Mouse (Mus musculus) testis, adult 2 months (tissue): ENCODE results near the gene Triobp. TPM values are rescaled to one million over a fixed set of nuclear protein-coding genes. Genes with fewer than 3 reads are reported as not detected.

ENCODE experiments used
- H3K27ac ChIP-seq: fragments of 200-500 bp; 2 replicates; pipeline ENCODE4 v1.5.1; 2012; ENCODE audit warnings: low read depth, low read length; ENCODE audit not compliant: control insufficient read depth, insufficient read depth
- H3K27me3 ChIP-seq: fragments of 200-500 bp; 2 replicates; pipeline ENCODE4 v1.6.1; 2012; ENCODE audit warnings: mild to moderate bottlenecking, low read length, moderate library complexity; ENCODE audit not compliant: control insufficient read depth, insufficient read depth
- H3K36me3 ChIP-seq: fragments of 200-500 bp; 2 replicates; pipeline ENCODE4 v1.6.1; 2012; ENCODE audit warnings: mild to moderate bottlenecking, low read length; ENCODE audit not compliant: control insufficient read depth, insufficient read depth
- H3K4me1 ChIP-seq: fragments of 200-500 bp; 2 replicates; pipeline ENCODE4 v1.6.1; 2012; ENCODE audit warnings: low read length; ENCODE audit not compliant: control insufficient read depth, insufficient read depth
- H3K4me3 ChIP-seq: fragments of 200-500 bp; 2 replicates; pipeline ENCODE4 v1.5.1; 2012; ENCODE audit warnings: low read depth, mild to moderate bottlenecking, low read length, moderate library complexity, mixed read lengths; ENCODE audit not compliant: control insufficient read depth
- CTCF ChIP-seq: fragments of 200-500 bp; IDR thresholded peaks from 2 replicates; pipeline ENCODE4 v1.5.1; 2012; ENCODE audit warnings: low read depth, mild to moderate bottlenecking, inconsistent platforms, low read length, moderate library complexity; ENCODE audit not compliant: control insufficient read depth, insufficient read depth, insufficient replicate concordance
- POLR2A ChIP-seq: fragments of 200-500 bp; IDR thresholded peaks from 2 replicates; pipeline ENCODE4 v1.6.1; 2012; ENCODE audit warnings: low read depth, mild to moderate bottlenecking, inconsistent platforms, low read length, moderate library complexity; ENCODE audit not compliant: control insufficient read depth
- polyA plus RNA-seq: library from polyadenylated mRNA; depleted of rRNA; stranded (reverse); fragments of >200 nt; gene quantifications from 2 replicates; pipeline ENCODE4 v1.2.3, GENCODE M21; 2012

Gene Triobp
- polyA plus RNA-seq, 1 experiment = 22.6 TPM

DNA sequence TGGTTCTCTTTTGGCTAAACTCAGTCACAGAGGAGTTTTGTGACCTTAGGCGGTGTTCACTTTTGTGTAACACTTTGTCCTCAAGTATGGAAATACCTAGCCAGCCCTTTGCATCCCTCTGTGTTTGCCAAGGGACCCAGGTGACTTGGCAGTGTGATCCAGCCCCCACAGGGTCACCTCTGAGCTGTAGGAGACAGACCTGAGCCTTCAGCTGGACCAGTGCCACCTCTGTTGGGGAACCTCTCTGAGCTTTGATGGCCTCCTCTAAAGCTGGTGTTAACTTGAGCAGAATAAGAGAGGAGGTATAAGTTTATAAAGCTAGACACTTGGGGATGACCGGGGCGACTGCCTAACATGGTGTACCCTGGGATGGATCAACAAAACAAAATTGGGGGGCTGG is 1.4 kb downstream of the Triobp start:
- no peaks in the 10 kb centered on the region for H3K27me3 ChIP-seq
- no peak overlapping the region for H3K27ac ChIP-seq
- peaks cover 10% of the 10 kb centered on the region for H3K4me1 ChIP-seq
- no peaks in the 10 kb centered on the region for H3K36me3 ChIP-seq
- TF ChIP-seq CTCF (no peak), POLR2A (no peak)
- no peak overlapping the region for H3K4me3 ChIP-seq

DNA sequence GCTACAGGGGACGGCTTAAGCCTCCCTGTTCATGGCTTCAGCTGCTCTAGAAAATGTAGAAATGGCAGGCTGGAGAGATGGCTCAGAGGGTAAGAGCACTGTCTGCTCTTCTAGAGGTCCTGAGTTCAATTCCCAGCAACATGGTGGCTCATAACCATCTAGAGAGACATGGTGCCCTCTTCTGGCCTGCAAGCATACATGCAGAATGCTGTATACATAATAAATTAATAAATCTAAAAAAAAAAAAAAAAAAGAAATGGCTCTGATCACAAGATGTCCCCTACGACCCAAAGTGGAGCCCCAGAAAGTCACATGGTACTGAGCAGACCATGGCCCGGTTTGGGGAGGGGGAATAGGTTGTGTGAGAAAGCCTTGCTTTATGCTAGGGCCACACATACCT is 8.1 kb downstream of the Triobp start:
- H3K27me3 ChIP-seq = no peaks in the 10 kb centered on the region
- no peak overlapping the region for H3K27ac ChIP-seq
- H3K4me1 ChIP-seq = peaks cover 6% of the 10 kb centered on the region; the same call in 1 of the 2 replicates
- H3K4me3 ChIP-seq = no peak overlapping the region
- no peaks in the 10 kb centered on the region for H3K36me3 ChIP-seq
- TF ChIP-seq POLR2A (no peak), CTCF (no peak)

DNA sequence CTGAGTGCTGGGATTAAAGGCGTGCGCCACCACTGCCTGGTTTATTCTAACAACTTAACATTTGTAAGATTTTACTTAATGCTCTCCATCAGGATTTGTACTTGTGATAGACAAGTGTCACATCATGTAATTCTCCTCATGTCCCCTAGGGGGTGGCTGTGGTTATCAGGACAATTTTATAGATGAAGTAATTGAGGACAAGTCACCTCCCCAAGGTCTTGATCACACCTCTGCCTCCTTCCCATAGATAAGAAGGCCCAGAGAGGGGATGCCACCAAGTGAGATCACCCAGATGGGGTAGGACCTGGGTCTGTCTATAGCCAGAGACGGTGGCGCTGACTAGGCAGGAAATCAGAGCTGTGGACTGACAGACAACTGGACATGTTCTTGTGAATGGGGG is 8.8 kb downstream of the Triobp start:
- TF ChIP-seq CTCF = no peak
- no peak for TF ChIP-seq POLR2A
- Histone ChIP-seq H3K36me3 (no peaks in the 10 kb centered on the region), H3K27ac (no peak overlapping the region), H3K4me3 (no peak overlapping the region), H3K4me1 (peaks cover 6% of the 10 kb centered on the region; the same call in 1 of the 2 replicates), H3K27me3 (no peaks in the 10 kb centered on the region)

DNA sequence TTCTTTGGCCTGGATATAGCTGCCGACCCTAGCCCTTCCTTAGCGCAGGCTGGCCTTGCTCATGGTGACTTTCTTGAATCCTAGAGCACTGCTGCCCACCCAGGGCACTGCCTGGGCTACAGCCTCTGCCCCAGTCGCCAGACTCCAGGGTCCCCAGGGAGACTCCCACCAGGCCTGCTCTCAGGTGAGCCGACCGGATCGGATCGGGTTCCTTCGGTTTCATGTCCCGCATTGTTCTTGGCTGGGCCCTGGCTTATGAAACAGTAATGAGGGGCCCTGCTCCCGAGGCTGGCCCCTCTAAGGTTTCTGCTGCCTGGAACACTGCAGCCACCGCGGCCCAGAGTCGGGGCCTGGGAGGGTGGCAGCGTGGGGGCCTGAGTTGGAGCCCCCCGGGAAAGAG is 9.5 kb downstream of the Triobp start:
- TF ChIP-seq CTCF (no peak), POLR2A (no peak)
- no peaks in the 10 kb centered on the region for H3K27me3 ChIP-seq
- H3K36me3 ChIP-seq = no peaks in the 10 kb centered on the region
- H3K4me3 ChIP-seq = no peak overlapping the region
- H3K27ac ChIP-seq = no peak overlapping the region
- H3K4me1 ChIP-seq = peaks cover 6% of the 10 kb centered on the region; the same call in 1 of the 2 replicates

DNA sequence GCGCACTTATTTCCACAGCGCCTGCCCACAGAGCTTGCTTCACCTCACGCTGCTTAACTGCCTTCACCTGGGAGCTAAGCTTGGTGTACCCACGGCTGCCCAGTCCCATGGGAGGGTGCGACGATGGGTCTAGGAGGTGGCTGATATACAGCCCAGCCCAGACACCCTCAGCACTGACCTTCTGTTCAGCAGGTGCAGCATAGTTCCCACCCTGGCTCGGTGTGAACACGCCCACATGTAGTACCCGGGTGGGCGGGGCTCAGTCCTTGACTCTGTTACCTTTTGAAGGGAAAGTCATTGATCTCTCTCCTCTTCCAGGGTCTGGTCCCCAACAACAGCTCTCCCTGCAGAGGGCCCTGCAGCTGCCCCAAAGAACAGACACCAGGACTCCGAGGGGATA is 12.0 kb downstream of the Triobp start:
- TF ChIP-seq POLR2A = no peak
- no peak for TF ChIP-seq CTCF
- H3K27me3 ChIP-seq = no peaks in the 10 kb centered on the region
- H3K4me3 ChIP-seq = no peak overlapping the region
- H3K4me1 ChIP-seq = no peaks in the 10 kb centered on the region
- no peak overlapping the region for H3K27ac ChIP-seq
- no peaks in the 10 kb centered on the region for H3K36me3 ChIP-seq

DNA sequence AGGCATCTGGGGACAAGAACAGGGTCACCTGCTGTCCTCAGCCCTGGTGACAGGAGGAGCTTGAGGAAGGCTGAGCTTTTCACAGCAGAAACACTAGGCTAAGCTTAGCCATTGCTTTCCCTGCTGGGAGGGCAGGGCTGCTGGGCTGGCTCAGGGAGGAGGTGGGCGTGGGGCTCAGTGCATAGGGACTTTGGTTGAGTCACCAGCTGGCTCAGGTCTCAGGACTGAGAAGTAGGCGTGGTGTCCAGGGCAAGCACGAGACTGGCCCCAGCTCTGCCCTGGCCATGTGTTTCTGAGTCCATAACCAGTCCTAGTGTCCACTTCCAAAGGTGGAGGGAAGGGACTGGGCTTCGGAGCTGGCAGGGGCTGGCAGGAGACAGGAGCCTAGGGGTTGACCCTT is 12.6 kb downstream of the Triobp start:
- Histone ChIP-seq H3K27ac (no peak overlapping the region), H3K4me1 (no peaks in the 10 kb centered on the region), H3K27me3 (no peaks in the 10 kb centered on the region), H3K36me3 (no peaks in the 10 kb centered on the region), H3K4me3 (no peak overlapping the region)
- TF ChIP-seq POLR2A (no peak), CTCF (no peak)

DNA sequence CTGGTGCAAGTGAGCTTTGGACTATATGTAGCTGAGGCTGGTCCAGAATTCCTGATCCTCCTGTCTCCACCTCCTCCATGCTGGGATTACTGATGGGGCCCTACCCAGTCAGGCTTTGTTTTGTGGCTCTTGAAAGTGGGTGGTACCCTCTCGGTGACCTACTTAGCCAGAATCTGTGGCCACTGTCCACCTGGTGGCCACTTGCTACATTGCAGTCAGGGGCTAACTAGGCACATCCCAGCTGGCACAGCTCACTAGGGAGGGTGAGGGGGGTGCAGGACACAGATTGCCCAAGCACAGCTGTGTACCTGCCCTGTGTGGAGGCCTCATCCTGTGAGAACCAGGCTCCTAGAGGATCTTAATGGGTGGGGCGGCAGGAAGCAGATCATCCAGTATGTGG is 15.4 kb downstream of the Triobp start:
- no peaks in the 10 kb centered on the region for H3K36me3 ChIP-seq
- peak overlapping the region; percentile 52 for H3K4me3 ChIP-seq
- no peaks in the 10 kb centered on the region for H3K27me3 ChIP-seq
- H3K27ac ChIP-seq = no peak overlapping the region
- peaks cover 4% of the 10 kb centered on the region for H3K4me1 ChIP-seq
- no peak for TF ChIP-seq POLR2A
- peak; percentile 73; the same call in 1 of the 2 replicates for TF ChIP-seq CTCF

DNA sequence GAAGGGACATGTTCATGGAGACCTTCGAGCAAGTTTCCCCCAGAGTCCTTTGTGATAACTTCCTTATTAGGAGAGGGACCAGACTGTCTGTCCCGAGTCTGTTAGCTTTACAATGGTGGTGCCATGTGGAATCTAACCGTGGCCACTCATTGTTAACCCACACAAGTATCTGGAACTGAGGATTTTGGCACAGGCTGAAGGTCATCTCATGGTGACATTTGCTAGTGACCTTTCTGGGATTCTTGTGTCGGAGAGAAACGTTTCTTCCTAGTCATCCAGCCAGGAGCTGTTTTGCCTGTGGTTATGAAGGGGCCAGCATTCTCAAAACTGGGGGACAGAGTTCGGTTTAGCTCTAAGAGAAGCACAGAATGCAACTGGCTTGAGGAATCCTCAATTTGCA is 24.1 kb downstream of the Triobp start:
- Histone ChIP-seq H3K4me1 (peaks cover 9% of the 10 kb centered on the region), H3K27me3 (no peaks in the 10 kb centered on the region), H3K4me3 (no peak overlapping the region), H3K36me3 (no peaks in the 10 kb centered on the region), H3K27ac (no peak overlapping the region)
- TF ChIP-seq POLR2A (no peak), CTCF (no peak)
